Mouse (Mus musculus) cerebellum, adult (tissue): Measurements from ENCODE around the gene Galntl5.
"Not testable (repeated sequence)": the region's sequence is repeated elsewhere in the genome, so short reads cannot be mapped to it uniquely, and the experiment has no call there.

Source experiments
- ATAC-seq: cut with Nextera tagmentation; 2 replicates; pipeline ENCODE4 v1.9.2; 2017; ENCODE audit warnings: mild to moderate bottlenecking, moderate library complexity, mixed read lengths; ENCODE audit not compliant: insufficient number of reproducible peaks, low FRiP score, low TSS enrichment

The Galntl5 gene

DNA sequence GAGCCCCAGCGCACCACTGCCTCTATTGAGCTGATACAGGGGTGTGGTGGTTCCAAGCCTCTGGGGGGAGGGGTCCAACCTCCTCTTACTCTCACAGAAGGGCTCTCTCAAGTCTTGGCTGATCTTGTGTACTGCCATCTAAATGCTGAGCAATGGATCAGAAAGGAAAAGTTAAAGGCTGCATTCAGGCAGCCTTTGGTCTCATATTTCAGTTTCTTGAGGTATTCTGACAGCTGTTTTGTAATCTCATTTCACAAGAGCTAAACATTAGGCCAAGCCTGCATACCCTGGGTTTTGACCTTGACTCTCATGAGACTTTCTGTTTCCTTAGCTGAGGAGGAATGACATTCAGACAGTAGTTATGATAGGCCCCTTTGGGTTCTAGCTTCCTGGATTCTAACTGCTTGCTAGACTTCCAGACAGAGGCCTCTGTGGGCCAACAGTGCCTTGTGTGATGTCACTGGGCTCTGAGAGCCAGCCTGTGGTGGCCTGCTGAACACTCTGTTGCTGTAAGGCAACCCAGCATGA is at the start of gene Galntl5:
Gene Galntl5, plus strand, starts transcription at position 457 of the 528 bp plus-strand sequence.
- ATAC-seq = no peak

DNA sequence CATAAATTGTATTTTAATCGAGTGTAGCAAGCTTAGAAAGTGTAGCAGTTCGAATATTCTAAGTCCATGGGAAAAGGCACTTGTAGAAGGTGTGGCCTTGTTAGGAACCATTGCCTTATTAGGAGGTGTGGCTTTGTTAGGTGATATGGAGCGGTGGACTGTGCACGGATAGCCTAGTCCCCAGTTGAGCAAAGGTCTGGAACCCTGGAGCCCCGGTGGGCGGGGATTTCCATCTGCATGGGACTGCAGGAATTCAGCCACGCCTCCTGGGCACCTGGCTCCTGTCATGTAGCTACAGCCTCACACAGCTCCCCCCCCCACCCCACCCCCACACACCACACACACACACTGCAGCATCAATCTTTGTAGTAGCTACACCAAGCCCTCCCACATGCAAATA is 34.6 kb upstream of the Galntl5 start:
- no peak for ATAC-seq

DNA sequence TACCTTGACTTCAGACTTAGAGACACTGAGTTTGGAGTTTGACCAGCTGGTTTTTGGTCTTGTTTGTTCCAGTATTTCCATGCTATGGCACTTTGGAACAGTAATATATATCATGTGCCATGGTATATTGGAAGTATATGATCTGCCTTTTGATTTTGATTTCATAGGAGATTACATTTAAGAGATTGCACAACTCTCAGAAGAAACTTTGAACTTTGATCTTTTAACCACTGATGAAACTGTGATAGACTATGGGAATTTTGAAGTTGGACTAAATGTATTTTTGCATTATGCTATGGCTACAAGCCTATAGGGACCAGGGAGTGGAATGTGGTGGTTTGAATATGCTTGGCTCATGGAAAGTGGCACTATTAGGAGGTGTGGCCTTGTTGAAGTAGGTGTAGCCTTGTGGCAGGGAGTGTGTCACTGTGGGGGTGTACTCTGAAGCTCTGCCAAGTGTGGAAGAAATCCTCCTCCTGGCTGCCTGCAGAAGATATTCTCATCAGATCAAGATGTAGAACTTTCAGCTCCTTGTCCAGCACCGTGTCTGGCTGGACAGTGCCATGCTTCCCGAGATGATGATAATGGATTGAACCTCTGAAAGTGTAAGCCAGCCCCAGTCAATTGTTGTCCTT is 31.8 kb upstream of the Galntl5 start:
- ATAC-seq = no peak

DNA sequence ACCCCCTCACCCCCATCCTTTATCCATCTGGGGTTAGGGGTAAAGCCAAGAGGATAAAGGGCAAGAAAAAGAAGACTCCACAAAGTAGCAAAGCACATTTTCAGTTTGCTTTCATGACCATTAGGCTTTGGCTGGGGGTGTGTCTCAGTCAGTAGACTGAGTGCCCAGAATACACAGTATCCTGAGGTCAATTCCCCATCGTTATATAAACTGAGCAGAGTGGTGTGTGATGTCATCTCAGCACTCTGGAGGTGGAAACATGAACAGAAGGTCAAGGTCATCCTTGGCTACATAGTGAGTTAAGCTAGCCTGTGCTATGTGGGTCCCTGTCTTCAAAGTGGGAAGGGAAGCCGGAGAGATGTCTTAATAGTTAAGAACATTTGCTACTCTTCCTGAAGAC is 27.8 kb upstream of the Galntl5 start:
- no peak for ATAC-seq

DNA sequence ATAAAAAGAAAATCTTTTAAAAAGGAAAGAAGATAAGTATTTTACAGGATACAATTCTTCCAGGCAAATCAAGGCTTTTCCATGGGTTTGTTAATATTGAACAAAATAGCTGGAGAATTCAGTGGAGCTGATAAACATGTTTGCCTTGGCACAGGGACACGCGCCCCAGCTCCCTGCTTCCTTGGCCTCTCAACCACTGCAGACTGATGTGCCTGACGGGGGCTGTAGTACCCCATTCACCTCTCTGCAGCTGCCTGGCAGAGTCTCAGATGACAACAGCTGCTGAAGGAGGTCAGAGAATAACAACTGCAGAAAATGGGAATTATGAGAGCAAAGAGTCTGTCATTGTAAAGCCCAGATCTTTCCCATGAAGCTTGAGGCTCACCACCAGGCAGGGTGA is 27.3 kb upstream of the Galntl5 start:
- no peak for ATAC-seq

DNA sequence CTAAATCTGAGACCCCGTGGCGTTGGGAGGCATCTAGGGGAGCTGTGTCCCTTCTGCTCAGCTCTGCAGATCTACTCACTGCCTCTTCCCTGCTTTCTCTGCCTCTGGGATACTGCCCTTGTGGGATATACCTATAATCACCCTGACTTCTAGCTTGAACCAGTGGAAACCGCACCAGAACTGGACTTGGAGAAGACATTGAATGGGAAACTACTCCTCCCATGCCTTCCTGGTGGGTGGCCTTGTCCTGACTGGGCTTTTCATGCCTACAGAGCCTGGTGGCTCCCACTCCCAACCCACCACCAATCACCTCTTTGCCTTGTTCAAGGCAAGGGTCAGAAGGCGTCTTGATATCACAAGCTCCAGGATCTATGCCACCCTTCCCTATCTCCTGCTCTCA is 26.4 kb upstream of the Galntl5 start:
- no peak for ATAC-seq

DNA sequence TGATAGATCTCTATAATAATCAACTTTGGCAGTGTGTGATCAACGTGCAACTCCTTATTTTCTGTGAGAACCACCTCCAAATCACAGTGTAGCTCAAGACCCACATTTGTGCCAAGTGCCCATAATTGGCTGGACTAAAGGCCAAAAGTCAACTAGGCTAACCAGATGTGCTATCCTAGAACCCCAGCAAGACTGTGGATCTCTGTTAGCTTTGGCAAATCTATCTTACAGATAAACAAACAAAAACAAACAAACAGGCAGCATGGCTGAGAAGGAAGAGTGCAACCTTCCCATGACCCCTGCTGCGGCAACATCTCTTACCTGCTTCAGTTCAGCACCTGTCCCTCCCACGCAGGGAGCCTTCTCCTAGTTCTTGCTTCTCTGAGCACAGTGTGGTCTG is 25.9 kb upstream of the Galntl5 start:
- ATAC-seq = no peak

DNA sequence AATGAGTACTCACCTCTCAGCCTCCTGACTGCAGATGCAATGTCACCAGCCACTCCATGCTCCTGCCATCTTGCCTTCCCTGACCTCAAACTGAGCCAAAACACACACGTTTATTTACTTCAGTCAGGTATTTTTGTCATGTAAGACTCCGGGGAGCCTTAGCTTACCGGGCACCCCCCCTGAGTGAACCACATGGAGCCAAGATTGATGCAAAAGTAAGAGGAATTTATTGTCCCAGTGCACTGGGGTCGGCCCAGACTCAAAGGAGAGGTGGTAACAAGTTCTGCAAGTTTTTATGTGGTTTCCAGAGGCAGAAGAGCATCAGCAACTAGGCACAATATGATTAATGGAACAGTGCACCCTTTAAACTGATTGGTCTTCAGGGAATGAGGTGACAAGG is 24.1 kb upstream of the Galntl5 start:
- ATAC-seq = no peak

DNA sequence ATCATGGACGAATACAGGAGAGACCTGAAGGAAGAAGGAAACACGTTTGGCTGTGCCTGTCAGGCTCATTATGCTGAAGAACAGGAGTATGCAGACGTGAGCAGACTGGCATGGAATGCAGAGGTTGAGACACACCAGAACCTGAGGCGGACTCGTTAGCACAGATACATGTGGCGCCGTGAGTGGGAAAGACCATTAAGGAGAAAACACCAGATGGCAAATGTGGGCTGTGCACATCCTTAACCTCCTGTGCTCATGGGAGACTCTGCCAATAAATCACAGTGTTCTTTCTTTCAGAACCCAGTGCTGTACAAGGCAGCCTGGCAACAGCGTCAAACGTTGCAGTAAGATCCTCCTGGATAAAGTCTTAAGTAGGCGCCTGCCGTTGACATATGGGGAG is 20.7 kb upstream of the Galntl5 start:
- ATAC-seq = no peak

DNA sequence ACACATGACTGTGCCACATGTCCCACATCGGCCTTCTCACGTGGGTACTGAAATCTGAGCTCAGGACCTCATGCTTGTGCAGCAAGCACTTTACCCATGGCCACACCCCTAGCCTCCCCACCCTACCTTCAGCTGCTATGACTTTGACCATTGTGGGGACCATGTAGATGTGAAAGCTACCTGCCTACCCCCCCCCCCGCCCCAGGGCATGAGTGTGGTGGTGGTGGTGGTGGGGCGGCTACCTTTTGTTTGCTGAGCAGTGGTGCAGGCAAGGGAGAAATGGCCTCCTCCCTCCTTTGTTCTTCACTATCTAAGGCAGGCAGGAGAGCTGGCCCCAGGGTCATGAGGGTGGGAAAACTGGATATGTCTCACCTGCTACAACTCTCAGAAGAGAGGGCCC is 18.3 kb upstream of the Galntl5 start:
- no peak for ATAC-seq

DNA sequence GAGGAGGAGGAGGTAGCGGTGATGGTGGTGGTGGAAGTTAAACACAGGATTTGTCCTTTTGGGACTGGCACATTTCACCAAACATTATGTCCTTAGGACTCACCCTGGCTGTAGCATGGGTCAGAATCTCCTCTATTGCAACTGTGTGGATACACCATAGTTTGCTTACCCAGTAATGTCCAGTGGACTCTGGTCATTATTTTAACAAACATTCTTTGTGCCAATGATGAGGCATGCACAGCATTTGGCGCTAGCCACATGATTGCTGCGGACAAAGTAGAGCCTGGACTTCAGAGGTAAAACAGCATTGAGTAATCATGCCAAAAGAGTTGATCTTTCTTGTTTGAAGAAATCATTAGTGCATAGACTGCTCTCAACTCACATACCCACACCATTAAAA is 17.3 kb upstream of the Galntl5 start:
- no peak for ATAC-seq

DNA sequence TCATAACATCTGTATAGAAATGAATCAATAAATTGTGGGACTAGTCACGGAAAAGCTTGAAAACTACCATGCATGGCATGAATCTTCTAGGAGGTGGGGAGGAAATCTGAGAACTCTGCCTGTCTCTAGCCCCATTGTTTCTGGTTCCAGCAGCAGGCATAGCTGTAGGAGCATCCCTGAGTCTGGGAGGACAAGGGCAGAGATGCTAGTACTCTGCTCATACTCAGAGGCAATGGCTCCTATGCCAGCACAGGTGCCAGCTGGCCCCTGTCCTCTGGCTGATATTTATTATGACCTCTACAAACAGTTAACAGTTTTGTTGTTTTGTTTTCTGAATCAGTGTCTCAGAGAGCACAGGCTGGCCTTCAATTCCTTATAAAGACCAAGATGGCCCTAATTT is 16.9 kb upstream of the Galntl5 start:
- no peak for ATAC-seq

DNA sequence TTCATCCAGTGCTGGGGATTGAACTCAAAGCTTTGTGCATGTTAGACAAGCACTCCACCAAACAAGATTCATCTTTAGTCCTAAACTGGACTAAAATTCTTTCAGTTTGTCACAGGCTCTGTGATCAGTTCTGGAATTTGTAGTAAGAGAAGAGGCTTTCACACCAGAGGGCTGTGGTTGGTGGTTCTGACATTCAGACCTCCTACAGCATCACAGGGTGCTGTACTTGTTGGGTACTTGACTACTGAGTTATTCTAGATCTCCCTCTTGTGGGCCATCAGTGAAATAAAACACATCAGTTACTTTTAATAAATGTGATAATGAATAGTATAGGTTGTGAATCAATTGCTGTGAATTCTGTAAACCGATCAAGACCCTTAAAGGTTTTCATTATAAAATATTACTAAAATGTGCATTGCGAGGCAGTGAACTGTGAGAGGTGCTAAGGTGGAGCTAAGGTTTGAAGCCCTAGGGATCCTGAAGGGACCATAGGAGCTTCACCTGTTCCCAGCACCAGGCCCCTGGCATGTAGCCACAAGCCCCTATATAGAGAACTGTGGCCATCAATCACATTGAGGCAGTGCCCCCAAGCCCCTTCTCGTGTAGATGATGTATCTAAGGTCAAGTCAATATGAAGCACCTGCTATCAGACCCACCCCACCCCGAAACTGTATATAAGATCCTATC is 16.0 kb upstream of the Galntl5 start:
- ATAC-seq = no peak

DNA sequence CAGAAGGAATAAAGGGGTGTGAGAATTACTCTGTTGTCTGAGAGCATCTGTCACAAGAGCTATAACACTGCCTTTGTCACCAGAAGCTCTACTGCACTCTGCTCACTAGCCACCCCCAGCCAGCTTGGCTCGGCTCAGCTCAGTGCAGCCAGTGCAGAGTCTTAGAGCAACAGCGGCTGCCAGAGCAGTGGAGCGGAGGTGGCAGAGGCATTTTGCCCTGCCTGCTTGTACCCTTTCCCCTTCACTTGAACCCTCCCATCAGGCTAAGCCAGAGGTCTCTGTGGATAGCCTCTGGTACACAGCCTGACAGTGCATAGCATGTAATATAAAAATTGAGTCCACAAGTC is 15.5 kb upstream of the Galntl5 start:
- no peak for ATAC-seq

DNA sequence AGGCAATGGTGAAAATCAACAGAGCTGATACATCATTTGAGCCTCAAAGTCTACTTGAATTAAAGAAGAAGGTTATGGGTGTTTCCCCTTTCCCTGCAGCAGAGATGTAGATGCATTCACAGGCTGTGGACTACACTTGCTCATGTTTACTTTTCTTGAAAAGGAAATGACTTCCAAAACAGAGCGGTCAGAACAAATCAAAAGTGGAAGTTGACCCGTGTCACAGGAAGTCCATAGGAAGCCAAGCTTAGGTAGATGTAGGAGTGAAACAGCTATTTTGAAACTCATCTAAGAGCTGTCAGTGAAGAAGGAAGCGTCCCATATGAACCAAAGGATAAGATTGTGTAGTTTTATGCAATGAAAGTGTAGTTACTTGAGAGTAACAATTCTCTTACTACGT is 14.6 kb upstream of the Galntl5 start:
- no peak for ATAC-seq

DNA sequence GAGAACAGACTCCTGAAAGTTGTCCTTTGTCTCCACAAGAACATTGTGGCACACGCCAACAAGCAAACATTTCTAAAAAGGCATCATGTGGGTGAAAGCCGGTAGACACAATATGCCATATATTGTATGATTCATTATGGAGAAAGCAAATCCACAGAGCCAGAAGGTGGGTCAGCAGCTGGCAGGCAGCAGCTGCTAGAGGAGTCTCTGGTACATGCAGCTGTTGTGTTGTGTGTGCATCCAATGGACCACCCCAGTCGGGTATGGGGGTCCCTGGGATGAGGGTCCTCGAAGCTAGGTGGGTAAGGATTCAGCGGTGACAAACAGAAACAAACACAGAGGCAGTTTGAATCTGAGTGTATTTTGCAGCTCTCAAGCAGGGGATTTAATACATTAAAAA is 3.3 kb upstream of the Galntl5 start:
- not testable (repeated sequence) for ATAC-seq

DNA sequence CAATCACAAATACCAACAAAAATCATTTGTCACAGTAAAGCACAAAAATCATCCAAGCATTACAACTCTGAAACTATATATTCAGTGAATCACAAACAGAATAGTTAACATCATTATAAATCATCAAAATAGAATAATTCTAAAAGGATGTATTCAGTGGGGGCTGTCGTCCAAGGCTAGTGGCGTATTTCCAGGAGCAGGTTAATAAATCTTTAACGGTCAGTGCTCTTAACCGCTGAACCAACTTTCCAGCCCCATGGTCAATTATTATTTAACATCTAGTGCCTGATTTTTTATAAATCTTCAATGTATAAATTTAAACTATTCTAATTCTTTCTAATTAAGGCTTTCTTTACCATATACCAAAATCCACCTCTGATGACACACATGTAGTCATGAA is 2.7 kb upstream of the Galntl5 start:
- ATAC-seq = not testable (repeated sequence)

DNA sequence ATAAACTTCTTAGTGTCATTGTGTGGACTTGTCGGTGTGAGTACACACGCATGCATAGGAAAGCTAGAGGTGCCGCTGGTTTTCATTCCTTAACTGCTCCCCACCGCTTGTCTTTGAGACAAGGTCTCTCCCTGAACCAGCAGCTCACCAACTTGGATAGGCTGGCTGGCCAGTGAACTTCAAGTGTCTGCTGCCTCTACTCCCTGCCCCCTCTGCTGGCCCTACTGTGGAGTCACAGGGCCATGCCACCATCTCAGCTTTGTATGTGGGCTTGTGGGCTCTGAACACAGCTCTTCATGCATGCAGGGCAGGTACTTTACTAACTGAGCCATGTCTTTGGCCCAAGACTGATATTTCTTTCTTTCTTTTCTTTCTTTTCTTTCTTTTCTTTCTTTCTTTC is 2.0 kb upstream of the Galntl5 start:
- no peak for ATAC-seq

DNA sequence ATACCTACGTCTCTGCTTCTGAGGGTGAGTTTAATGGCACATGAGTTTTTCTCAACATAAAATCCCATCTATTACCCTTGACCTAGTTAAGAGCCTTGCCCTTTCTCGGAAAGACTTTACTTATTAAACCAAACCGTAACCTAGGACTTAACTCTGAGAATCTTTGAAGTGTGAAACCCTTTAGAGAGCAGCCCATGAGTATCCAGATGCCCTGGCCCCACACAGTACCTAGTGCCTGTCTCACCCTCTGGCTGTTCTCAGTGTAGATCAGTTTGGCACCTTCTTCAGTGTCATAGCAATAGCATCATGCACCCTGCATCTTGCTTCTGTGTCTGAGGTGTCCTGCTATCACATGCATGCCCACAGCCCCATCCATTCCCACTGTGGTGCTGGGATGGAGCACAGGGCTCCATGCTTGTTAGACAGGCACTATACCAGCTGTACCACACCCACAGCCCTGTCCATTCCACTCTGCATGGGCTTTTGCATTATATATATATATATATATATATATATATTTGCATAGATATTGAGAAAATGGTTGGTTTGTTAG is 1.2 kb upstream of the Galntl5 start:
- no peak for ATAC-seq

DNA sequence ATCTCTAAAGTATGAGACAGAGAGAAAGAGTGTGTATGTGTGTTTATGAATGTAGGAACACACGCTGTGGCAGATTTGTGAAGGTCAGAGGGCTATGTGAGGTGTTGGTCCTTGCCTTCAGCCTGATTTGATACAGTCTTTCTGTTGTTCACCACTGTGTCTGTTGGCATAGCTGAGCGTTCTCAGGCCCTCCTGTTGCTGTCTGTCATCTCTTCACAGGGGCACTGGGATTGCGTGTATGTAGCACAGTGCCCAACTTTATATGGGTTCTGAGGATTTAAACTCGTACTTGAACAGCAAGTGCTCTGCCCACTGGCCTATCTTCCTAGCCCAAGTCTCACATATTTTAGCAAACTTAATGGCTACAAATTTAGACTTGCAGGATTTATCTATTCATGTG is 2.3 kb downstream of the Galntl5 start:
- ATAC-seq = no peak

DNA sequence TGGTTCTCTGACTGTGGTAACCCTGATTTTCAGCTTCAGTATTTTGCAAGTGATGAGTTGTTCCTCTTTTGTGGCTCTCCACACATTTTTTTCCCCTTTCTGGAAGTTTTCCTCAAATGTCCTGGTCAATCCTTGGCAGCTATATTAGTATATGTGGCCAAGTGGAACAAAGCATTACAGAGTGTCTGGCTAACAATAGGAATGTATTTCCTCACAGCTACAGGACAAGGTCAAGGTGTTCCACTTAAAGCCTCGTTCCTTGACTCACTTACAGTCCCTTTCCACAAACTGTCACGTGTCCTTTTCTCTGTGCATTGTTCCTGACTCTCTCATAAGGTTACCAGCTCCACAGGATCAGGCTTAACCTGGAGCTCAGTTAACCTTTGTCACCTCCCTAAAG is 3.3 kb downstream of the Galntl5 start:
- ATAC-seq = no peak

DNA sequence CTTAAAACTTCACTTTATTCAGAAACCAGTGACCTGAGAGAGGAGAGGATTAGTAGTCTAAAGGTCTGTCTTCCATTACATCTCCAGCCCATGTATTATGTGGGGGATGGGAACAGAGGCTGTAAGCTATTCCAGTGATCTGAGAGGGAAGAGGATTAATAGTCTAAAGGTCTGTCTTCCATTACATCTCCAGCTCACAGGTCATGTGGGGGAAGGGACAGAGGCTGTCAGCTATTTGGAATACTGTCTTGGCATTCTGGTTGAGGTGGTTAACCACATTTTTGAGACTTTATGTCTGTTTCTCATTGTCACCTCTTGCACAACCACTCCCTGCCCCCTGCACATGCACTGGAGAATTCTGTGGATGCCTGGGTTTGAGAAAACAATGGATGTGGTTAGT is 6.5 kb downstream of the Galntl5 start:
- no peak for ATAC-seq
